Mouse (Mus musculus) hindbrain, embryonic 14.5 days (tissue): ENCODE data around the gene Ttc28. TPM values are rescaled to one million over a fixed set of nuclear protein-coding genes. Genes with fewer than 3 reads are reported as not detected.

ENCODE experiments used
- ATAC-seq: fragments of 200-750 bp; cut with Nextera tagmentation; 2 replicates; pipeline ENCODE4 v1.8.0; 2017; ENCODE audit warnings: moderate number of reproducible peaks, mild to moderate bottlenecking, moderate TSS enrichment, moderate library complexity; ENCODE audit not compliant: low FRiP score
- DNase-seq: peaks from one replicate; pipeline ENCODE4 v3.0.0-alpha.2; 2015; ENCODE audit warnings: low spot score
- H3K27ac ChIP-seq: fragments of 300-500 bp; sonication (generic); 2 replicates; pipeline ENCODE4 v1.5.1; 2014; ENCODE audit warnings: mild to moderate bottlenecking, moderate library complexity
- H3K27me3 ChIP-seq: fragments of 300-500 bp; sonication (generic); 2 replicates; pipeline ENCODE4 v1.6.1; 2014; ENCODE audit warnings: mild to moderate bottlenecking, low read length, mixed read lengths; ENCODE audit not compliant: control insufficient read depth, insufficient read depth
- H3K36me3 ChIP-seq: fragments of 300-500 bp; sonication (generic); replicated peaks from 2 replicates; pipeline ENCODE4 v1.6.1; 2014; ENCODE audit not compliant: control insufficient read depth, insufficient read depth
- H3K4me1 ChIP-seq: fragments of 300-500 bp; sonication (generic); replicated peaks from 2 replicates; pipeline ENCODE4 v1.6.1; 2014; ENCODE audit warnings: antibody characterized with exemption, low read length, mixed read lengths; ENCODE audit not compliant: control insufficient read depth, insufficient read depth
- H3K4me2 ChIP-seq: fragments of 300-500 bp; sonication (generic); replicated peaks from 2 replicates; pipeline ENCODE4 v1.6.1; 2014; ENCODE audit warnings: mild to moderate bottlenecking, moderate library complexity
- H3K4me3 ChIP-seq: fragments of 300-500 bp; sonication (generic); replicated peaks from 2 replicates; pipeline ENCODE4 v1.5.1; 2014; ENCODE audit warnings: mild to moderate bottlenecking, low read length
- H3K9ac ChIP-seq: fragments of 300-500 bp; sonication (generic); 2 replicates; pipeline ENCODE4 v1.6.1; 2014
- H3K9me3 ChIP-seq: fragments of 300-500 bp; sonication (generic); 2 replicates; pipeline ENCODE4 v1.6.1; 2016; ENCODE audit warnings: low read length; ENCODE audit not compliant: control insufficient read depth
- WGBS: fragments of 180-500 bp; shearing (Covaris S2); extraction: QIAGEN DNeasy Blood & Tissue Kit; methylation state at CpG from one replicate; pipeline ENCODE4 v1.1.7; 2014; 5-methylcytosine and 5-hydroxymethylcytosine counted together
- polyA plus RNA-seq: library from polyadenylated mRNA; unstranded; fragments of >200 nt; fragmentation: Nextera tagmentation; extraction: Ambion mirVana; gene quantifications from 2 replicates; pipeline ENCODE4 v1.2.1, GENCODE M21; 2014

Gene Ttc28
- polyA plus RNA-seq, 1 experiment from 2014 or later = 30.0 TPM

DNA sequence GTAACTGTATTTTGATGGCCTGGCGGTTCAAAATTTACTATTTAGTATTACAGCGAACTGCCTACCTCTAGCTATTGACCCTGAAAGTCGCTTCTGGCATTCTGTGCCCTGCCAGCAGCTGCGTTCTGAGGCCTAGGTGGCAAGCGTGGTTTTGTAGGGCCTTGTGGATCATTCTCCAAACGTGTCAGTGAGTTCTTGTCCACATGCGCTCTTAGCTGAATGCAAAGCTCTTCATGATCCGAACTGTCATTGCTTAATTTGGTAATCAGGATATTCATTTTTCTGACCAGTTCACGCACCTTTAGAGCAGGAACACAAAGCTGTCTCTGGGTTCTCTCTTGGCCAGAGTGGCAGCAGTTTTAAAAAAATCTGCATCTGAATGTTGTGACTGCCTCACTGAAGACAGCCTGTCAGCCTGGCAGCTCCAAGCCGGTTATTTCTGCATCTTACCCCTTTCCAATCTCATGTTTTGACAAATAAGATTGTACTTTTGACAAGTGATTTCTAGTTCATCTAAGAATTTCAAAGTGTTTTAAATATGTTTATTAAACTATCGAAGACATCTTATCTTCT lies 88.0 kb downstream of the Ttc28 start:
- Histone ChIP-seq H3K4me3 (no peak overlapping the region), H3K4me1 (no peaks in the 10 kb centered on the region), H3K27me3 (no peaks in the 10 kb centered on the region), H3K4me2 (no peak overlapping the region), H3K27ac (no peak overlapping the region), H3K9ac (no peak overlapping the region), H3K36me3 (no peaks in the 10 kb centered on the region), H3K9me3 (no peaks in the 10 kb centered on the region)
- ATAC-seq (no peak), DNase-seq (no peak)
- WGBS = 72% methylated on average over 11 of the region's 11 CpGs

DNA sequence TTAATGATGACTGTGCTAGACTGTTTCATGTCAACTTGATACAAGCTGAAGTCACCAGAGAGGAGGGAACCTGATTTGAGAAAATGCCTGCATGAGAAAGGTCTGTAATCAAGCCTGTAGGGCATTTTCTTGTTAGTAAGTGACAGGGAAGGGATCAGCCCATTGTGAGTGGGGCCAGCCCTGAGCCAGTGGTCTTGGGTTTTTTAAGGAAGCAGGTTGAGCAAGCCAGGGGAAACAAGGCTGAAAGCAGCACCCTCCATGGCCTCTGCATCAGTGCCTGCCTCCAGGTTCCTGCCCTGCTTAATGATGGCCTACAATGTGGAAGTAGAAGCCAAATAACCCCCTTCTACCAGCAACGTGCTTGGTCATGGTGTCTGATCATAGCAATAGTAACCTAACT lies 89.0 kb downstream of the Ttc28 start:
- no peaks in the 10 kb centered on the region for H3K9me3 ChIP-seq
- no peak overlapping the region for H3K4me3 ChIP-seq
- H3K27ac ChIP-seq = no peak overlapping the region
- H3K4me1 ChIP-seq = no peaks in the 10 kb centered on the region
- H3K36me3 ChIP-seq = no peaks in the 10 kb centered on the region
- H3K4me2 ChIP-seq = no peak overlapping the region
- ATAC-seq = no peak
- WGBS = 59% methylated on average over 1 of the region's 1 CpGs
- DNase-seq = no peak
- H3K27me3 ChIP-seq = no peaks in the 10 kb centered on the region
- H3K9ac ChIP-seq = no peak overlapping the region

- no peak overlapping the region for H3K4me2 ChIP-seq
- H3K4me3 ChIP-seq = no peak overlapping the region
- H3K36me3 ChIP-seq = no peaks in the 10 kb centered on the region
- no peak overlapping the region for H3K9ac ChIP-seq
- ATAC-seq (no peak), DNase-seq (no peak)
- H3K27ac ChIP-seq = no peak overlapping the region
- H3K9me3 ChIP-seq = no peaks in the 10 kb centered on the region
- no peaks in the 10 kb centered on the region for H3K27me3 ChIP-seq
- no peaks in the 10 kb centered on the region for H3K4me1 ChIP-seq
- WGBS = 84% methylated on average over 9 of the region's 9 CpGs
Observed at GRCm38 (mm10) chr5:110970162-110970780, 90.7 kb downstream of the Ttc28 start.

- WGBS = 91% methylated on average over 7 of the region's 7 CpGs
- Histone ChIP-seq H3K4me1 (peaks cover 11% of the 10 kb centered on the region; the same call in 1 of the 2 replicates), H3K27ac (no peak overlapping the region), H3K9ac (no peak overlapping the region), H3K9me3 (no peaks in the 10 kb centered on the region), H3K27me3 (no peaks in the 10 kb centered on the region), H3K4me2 (no peak overlapping the region), H3K36me3 (no peaks in the 10 kb centered on the region), H3K4me3 (no peak overlapping the region)
- no peak for ATAC-seq
- DNase-seq = no peak
Observed at GRCm38 (mm10) chr5:110976721-110977120, 97.1 kb downstream of the Ttc28 start.

GRCm38 (mm10) chr5:110977796-110978195 lies 98.2 kb downstream of the Ttc28 start:
- H3K4me2 ChIP-seq = no peak overlapping the region
- ATAC-seq = no peak
- 86% methylated on average over 4 of the region's 4 CpGs for WGBS
- peaks cover 22% of the 10 kb centered on the region for H3K4me1 ChIP-seq
- no peaks in the 10 kb centered on the region for H3K27me3 ChIP-seq
- no peak overlapping the region for H3K9ac ChIP-seq
- no peak overlapping the region for H3K27ac ChIP-seq
- H3K36me3 ChIP-seq = no peaks in the 10 kb centered on the region
- H3K4me3 ChIP-seq = no peak overlapping the region
- no peak for DNase-seq
- no peaks in the 10 kb centered on the region for H3K9me3 ChIP-seq

GRCm38 (mm10) chr5:110978461-110978860 lies 98.9 kb downstream of the Ttc28 start:
- peak overlapping the region; percentile 67 for H3K4me3 ChIP-seq
- peak overlapping the region; percentile 77 for H3K9ac ChIP-seq
- H3K27me3 ChIP-seq = no peaks in the 10 kb centered on the region
- peak; percentile 87 for DNase-seq
- H3K27ac ChIP-seq = peak overlapping the region; percentile 92
- no peaks in the 10 kb centered on the region for H3K36me3 ChIP-seq
- peaks cover 28% of the 10 kb centered on the region for H3K4me1 ChIP-seq
- 2% methylated on average over 9 of the region's 9 CpGs for WGBS
- ATAC-seq = peak; percentile 89
- H3K9me3 ChIP-seq = no peaks in the 10 kb centered on the region
- H3K4me2 ChIP-seq = peak overlapping the region; percentile 85

- peak overlapping the region; percentile 77 for H3K9ac ChIP-seq
- DNase-seq (no peak), ATAC-seq (peak; percentile 47)
- H3K4me3 ChIP-seq = peak overlapping the region; percentile 67
- peaks cover 36% of the 10 kb centered on the region for H3K4me1 ChIP-seq
- peak overlapping the region; percentile 85 for H3K4me2 ChIP-seq
- WGBS = under 1% methylated on average over 86 of the region's 104 CpGs
- H3K9me3 ChIP-seq = no peaks in the 10 kb centered on the region
- H3K27ac ChIP-seq = peak overlapping the region; percentile 92
- no peaks in the 10 kb centered on the region for H3K36me3 ChIP-seq
- H3K27me3 ChIP-seq = no peaks in the 10 kb centered on the region
Observed at GRCm38 (mm10) chr5:110979011-110979860, 99.6 kb downstream of the Ttc28 start.

GRCm38 (mm10) chr5:110979861-110980346 lies 100.3 kb downstream of the Ttc28 start:
- Histone ChIP-seq H3K4me3 (peak overlapping the region; percentile 67), H3K9ac (peak overlapping the region; percentile 77), H3K36me3 (no peaks in the 10 kb centered on the region), H3K4me2 (peak overlapping the region; percentile 85), H3K27me3 (no peaks in the 10 kb centered on the region), H3K27ac (peak overlapping the region; percentile 92), H3K9me3 (no peaks in the 10 kb centered on the region), H3K4me1 (peaks cover 40% of the 10 kb centered on the region)
- peak; percentile 57 for DNase-seq
- under 1% methylated on average over 14 of the region's 14 CpGs for WGBS
- ATAC-seq = no peak

GRCm38 (mm10) chr5:110980576-110980975 lies 101.0 kb downstream of the Ttc28 start:
- WGBS = 36% methylated on average over 5 of the region's 5 CpGs
- H3K36me3 ChIP-seq = 0 out of 2 replicates have a peak, but pooled peaks cover 4% of the 10 kb centered on the region
- DNase-seq = no peak
- peak overlapping the region; percentile 77 for H3K9ac ChIP-seq
- no peak for ATAC-seq
- H3K27ac ChIP-seq = peak overlapping the region; percentile 92
- H3K4me2 ChIP-seq = peak overlapping the region; percentile 85
- no peaks in the 10 kb centered on the region for H3K9me3 ChIP-seq
- H3K4me3 ChIP-seq = peak overlapping the region; percentile 67
- peaks cover 40% of the 10 kb centered on the region for H3K4me1 ChIP-seq
- H3K27me3 ChIP-seq = no peaks in the 10 kb centered on the region
